Mouse (Mus musculus): ENCODE data around the gene Usp5. TPM values are rescaled to one million over a fixed set of nuclear protein-coding genes. Genes with fewer than 3 reads are reported as not detected.
A peak's percentile ranks its signal among the peaks of the same experiment; 100 is the strongest.

The Usp5 gene
- polyA plus RNA-seq, 1 experiment, result 73.2 TPM

- H3K4me3 ChIP-seq (replicated peaks; ENCODE audit: extremely low read depth, low read depth, low read length), result no peak overlapping the region
- TF ChIP-seq POLR2A (IDR thresholded peaks at IDR 0.05; ENCODE audit: borderline replicate concordance, extremely low read depth, low read depth, low read length), result no peak
- no peak for TF ChIP-seq CTCF (IDR thresholded peaks at IDR 0.05; ENCODE audit: insufficient read depth, low read length)
- 79% methylated on average over 19 of the region's 19 CpGs for WGBS
- H3K4me1 ChIP-seq (ENCODE audit: control insufficient read depth, insufficient read depth, low read length), result peaks cover 2% of the 10 kb centered on the region; the same call in 1 of the 2 replicates
- DNase-seq, result no peak
These were observed 32.0 kb upstream of the Usp5 start for GRCm38 (mm10) chr6:124861266-124861665.

DNA sequence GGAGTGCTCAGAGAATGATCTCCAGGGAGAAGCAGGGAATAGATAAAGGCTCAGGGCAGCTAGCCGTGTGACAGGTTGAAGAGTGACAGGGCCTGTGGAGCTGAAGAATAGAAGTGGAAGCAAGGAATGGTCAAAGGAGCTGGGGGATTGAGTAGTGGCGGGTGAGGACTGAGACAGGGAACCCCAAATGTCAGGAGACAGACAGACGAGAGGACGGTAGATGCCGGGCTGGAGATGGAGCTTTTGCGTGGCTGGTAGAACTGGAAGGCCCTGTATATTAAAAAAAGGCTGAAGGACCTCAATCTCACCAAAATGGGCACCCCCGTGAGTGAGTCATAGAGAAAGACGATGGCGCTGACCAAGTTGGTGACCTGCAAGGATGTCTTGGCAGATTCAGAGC lies 31.2 kb upstream of the Usp5 start:
- no peak for TF ChIP-seq POLR2A (IDR thresholded peaks at IDR 0.05; ENCODE audit: borderline replicate concordance, extremely low read depth, low read depth, low read length)
- no peak for TF ChIP-seq CTCF (IDR thresholded peaks at IDR 0.05; ENCODE audit: insufficient read depth, low read length)
- Histone ChIP-seq H3K4me1 (ENCODE audit: control insufficient read depth, insufficient read depth, low read length) (peaks cover 2% of the 10 kb centered on the region; the same call in 1 of the 2 replicates), H3K4me3 (replicated peaks; ENCODE audit: extremely low read depth, low read depth, low read length) (no peak overlapping the region)
- no peak for DNase-seq
- 87% methylated on average over 9 of the region's 9 CpGs for WGBS

DNA sequence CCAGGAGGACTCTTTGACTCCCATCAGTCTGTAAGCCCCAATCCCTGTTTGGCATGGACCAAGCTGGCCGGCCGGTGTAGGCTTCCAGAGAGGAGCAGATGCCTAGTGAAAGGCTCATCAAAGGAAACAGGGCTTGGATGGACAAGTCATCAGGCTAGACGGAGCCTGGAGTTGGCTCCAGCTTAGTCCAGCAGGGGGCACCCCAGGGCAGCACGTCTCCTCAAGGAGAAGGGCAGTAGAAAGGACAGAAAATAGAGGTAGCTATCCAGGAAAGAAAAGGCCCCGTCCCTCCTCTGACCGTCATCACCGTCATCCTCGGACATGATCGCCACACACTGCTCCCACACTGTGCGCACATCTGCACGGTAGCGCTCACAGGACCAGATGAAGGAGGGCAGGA lies 30.4 kb upstream of the Usp5 start:
- 12% methylated on average over 12 of the region's 12 CpGs for WGBS
- DNase-seq, result peak; percentile 85
- peaks cover 2% of the 10 kb centered on the region; the same call in 1 of the 2 replicates for H3K4me1 ChIP-seq (ENCODE audit: control insufficient read depth, insufficient read depth, low read length)
- peak; percentile 87 for TF ChIP-seq CTCF (IDR thresholded peaks at IDR 0.05; ENCODE audit: insufficient read depth, low read length)
- TF ChIP-seq POLR2A (IDR thresholded peaks at IDR 0.05; ENCODE audit: borderline replicate concordance, extremely low read depth, low read depth, low read length), result no peak
- no peak overlapping the region for H3K4me3 ChIP-seq (replicated peaks; ENCODE audit: extremely low read depth, low read depth, low read length)

DNA sequence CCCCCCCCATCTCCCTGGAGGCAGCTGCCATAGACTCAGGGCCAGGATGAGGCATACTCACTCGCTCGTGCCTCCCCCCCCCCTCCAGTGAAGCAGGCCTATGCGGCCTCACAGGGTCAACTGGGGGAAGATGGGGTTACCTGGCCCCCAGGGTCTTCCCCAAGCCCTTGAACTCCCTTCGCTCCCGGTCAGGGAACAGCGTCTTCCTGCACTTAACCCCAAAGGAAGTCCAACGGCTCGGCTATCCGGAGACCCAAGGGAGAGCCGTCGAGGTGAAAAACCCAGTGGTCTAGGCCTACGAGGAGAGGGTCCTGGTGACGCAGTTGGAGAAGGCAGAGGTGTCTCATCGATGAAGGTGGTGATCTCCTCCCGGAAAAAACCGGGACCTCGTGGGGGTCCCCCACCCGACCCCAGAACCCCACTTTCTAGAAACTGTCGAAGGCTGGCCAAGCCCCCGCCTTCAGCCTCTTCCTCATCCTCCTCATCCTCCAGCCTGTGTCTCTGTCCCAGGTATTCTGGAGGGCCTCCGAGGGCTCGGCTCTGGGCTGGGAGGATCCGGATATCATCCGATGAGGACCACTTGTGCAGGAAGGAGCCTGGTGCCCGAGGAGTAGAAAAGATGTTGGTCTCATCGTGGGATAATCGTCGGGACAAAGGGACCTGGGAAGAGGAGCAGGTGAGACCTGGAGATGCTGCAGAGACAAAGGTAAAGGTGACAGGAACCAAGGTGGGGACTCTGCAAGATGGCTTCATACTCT lies 29.5 kb upstream of the Usp5 start:
- no peak for DNase-seq
- TF ChIP-seq CTCF (IDR thresholded peaks at IDR 0.05; ENCODE audit: insufficient read depth, low read length) (no peak), POLR2A (IDR thresholded peaks at IDR 0.05; ENCODE audit: borderline replicate concordance, extremely low read depth, low read depth, low read length) (no peak)
- H3K4me1 ChIP-seq (ENCODE audit: control insufficient read depth, insufficient read depth, low read length), result peaks cover 2% of the 10 kb centered on the region; the same call in 1 of the 2 replicates
- 67% methylated on average over 28 of the region's 28 CpGs for WGBS
- no peak overlapping the region for H3K4me3 ChIP-seq (replicated peaks; ENCODE audit: extremely low read depth, low read depth, low read length)

- TF ChIP-seq CTCF (IDR thresholded peaks at IDR 0.05; ENCODE audit: insufficient read depth, low read length), result no peak
- no peak for TF ChIP-seq POLR2A (IDR thresholded peaks at IDR 0.05; ENCODE audit: borderline replicate concordance, extremely low read depth, low read depth, low read length)
- H3K4me3 ChIP-seq (replicated peaks; ENCODE audit: extremely low read depth, low read depth, low read length), result peak overlapping the region; percentile 2
- no peaks in the 10 kb centered on the region; the same call in 1 of the 2 replicates for H3K4me1 ChIP-seq (ENCODE audit: control insufficient read depth, insufficient read depth, low read length)
- WGBS, result 29% methylated on average over 26 of the region's 26 CpGs
- no peak for DNase-seq
These were observed 28.7 kb upstream of the Usp5 start for GRCm38 (mm10) chr6:124857840-124858530.

DNA sequence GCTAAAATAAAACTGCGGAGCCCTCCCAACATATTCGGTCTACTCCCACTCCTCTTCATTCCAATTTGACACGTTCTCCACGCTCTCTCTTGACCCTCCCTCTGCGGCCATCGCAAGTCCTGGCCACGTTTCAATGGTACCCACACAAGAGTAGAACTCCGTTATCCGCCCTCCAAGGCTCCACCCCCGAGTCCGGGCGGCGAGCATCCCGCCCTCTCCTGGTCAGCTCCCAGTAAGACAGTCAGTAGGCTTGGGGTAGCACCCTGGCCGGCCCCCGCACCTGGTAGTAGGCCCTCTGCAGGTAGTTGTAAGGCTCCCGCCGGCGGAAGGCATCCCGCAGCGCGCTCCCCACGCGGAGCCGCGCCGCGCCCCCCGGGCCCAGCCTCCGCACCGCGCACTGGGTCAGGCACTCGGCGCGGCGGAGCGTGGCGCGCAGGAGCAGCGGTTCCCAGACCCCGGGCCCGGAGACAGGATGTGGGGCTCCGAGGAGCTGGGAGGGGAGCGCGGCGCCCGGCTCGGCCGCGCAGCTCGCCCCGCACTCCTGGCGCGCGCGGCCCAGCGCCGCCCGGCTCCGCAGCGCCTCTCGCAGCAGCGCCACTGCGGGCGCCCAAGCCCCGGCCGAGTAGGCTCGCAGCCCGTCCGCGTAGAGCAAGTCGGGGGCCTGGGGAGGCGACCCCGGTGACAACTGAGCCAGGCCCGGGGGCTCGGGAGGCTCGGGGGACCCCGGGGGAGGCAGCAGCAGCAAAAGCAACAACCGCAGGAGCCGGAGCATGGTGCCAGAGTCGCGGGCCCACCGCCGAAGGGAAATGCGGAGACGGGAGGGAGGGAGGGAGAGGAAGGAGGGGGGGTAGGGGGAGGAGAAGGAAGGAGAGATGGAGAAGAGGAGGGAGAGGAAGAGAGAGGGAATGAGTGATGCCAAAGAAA lies 27.9 kb upstream of the Usp5 start, which contains the start of gene P3h3:
P3h3 (minus strand) TSS at position 837 of the 924 bp plus-strand sequence.
- Histone ChIP-seq H3K4me3 (replicated peaks; ENCODE audit: extremely low read depth, low read depth, low read length) (peak within 1 kb of the TSS; percentile 48), H3K4me1 (ENCODE audit: control insufficient read depth, insufficient read depth, low read length) (no peaks in the 10 kb centered on the region; the same call in 1 of the 2 replicates)
- 3% methylated on average over 86 of the region's 86 CpGs for WGBS
- TF ChIP-seq POLR2A (IDR thresholded peaks at IDR 0.05; ENCODE audit: borderline replicate concordance, extremely low read depth, low read depth, low read length), result peak; percentile 35; the same call in 1 of the 2 replicates
- TF ChIP-seq CTCF (IDR thresholded peaks at IDR 0.05; ENCODE audit: insufficient read depth, low read length), result no peak; the same call in 1 of the 2 replicates
- peak; percentile 67 for DNase-seq

- no peak for DNase-seq
- no peaks in the 10 kb centered on the region; the same call in 1 of the 2 replicates for H3K4me1 ChIP-seq (ENCODE audit: control insufficient read depth, insufficient read depth, low read length)
- H3K4me3 ChIP-seq (replicated peaks; ENCODE audit: extremely low read depth, low read depth, low read length), result no peak overlapping the region
- TF ChIP-seq CTCF (IDR thresholded peaks at IDR 0.05; ENCODE audit: insufficient read depth, low read length) (no peak), POLR2A (IDR thresholded peaks at IDR 0.05; ENCODE audit: borderline replicate concordance, extremely low read depth, low read depth, low read length) (no peak)
- 27% methylated on average over 14 of the region's 14 CpGs for WGBS
These were observed 27.0 kb upstream of the Usp5 start for GRCm38 (mm10) chr6:124856321-124856720.

DNA sequence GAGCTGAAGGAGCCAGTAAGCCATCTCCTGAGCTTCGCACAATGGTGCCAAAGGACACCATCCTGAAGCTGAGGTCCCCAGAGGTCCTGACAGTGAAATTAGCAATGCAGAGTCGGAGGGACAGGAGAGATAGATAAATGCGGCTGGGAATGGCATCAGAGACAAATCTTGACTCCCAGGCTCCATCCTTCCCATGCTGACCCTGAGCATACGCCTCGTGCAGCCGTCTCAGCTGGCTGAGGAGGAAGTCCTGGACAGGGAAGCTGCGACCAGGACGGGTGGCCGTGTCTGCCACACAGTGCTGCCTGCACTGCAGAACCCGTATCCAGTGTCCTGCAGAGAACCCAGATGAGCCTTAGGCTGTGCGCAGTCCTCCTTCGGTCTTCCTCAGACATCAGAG lies 25.4 kb upstream of the Usp5 start:
- H3K4me3 ChIP-seq (replicated peaks; ENCODE audit: extremely low read depth, low read depth, low read length), result no peak overlapping the region
- no peak for DNase-seq
- 73% methylated on average over 12 of the region's 12 CpGs for WGBS
- H3K4me1 ChIP-seq (ENCODE audit: control insufficient read depth, insufficient read depth, low read length), result no peaks in the 10 kb centered on the region
- no peak for TF ChIP-seq POLR2A (IDR thresholded peaks at IDR 0.05; ENCODE audit: borderline replicate concordance, extremely low read depth, low read depth, low read length)
- TF ChIP-seq CTCF (IDR thresholded peaks at IDR 0.05; ENCODE audit: insufficient read depth, low read length), result no peak

GRCm38 (mm10) chr6:124850535-124850934 lies 21.3 kb upstream of the Usp5 start:
- 62% methylated on average over 8 of the region's 8 CpGs for WGBS
- no peak overlapping the region for H3K4me3 ChIP-seq (replicated peaks; ENCODE audit: extremely low read depth, low read depth, low read length)
- TF ChIP-seq CTCF (IDR thresholded peaks at IDR 0.05; ENCODE audit: insufficient read depth, low read length) (no peak), POLR2A (IDR thresholded peaks at IDR 0.05; ENCODE audit: borderline replicate concordance, extremely low read depth, low read depth, low read length) (no peak)
- no peak for DNase-seq
- no peaks in the 10 kb centered on the region for H3K4me1 ChIP-seq (ENCODE audit: control insufficient read depth, insufficient read depth, low read length)

Measured in lung, adult 2 months (tissue).